Mouse (Mus musculus) erythroblast, embryonic 14.5 days (primary cell): Measurements from ENCODE around the gene Golgb1.

Experiments
- GATA1 ChIP-seq: IDR thresholded peaks from 2 replicates; pipeline ENCODE4 v1.6.1; 2012; ENCODE audit warnings: low read length, inconsistent platforms, mixed read lengths
- TAL1 ChIP-seq: IDR thresholded peaks from 3 replicates; pipeline ENCODE4 v1.6.1; 2012; ENCODE audit warnings: low read length, inconsistent platforms, mixed read lengths

- TF ChIP-seq TAL1 (no peak), GATA1 (no peak)
These were observed 5.5 kb upstream of the Golgb1 start for GRCm38 (mm10) chr16:36869442-36869841.
